Mouse (Mus musculus) liver, embryonic 15.5 days (tissue): Measurements from ENCODE around the gene Htr1d. TPM values are rescaled to one million over a fixed set of nuclear protein-coding genes. Genes with fewer than 3 reads are reported as not detected.

Experiments
- ATAC-seq: fragments of 200-750 bp; cut with Nextera tagmentation; 2 replicates; pipeline ENCODE4 v1.8.0; 2017; ENCODE audit warnings: moderate number of reproducible peaks, mild to moderate bottlenecking, moderate library complexity; ENCODE audit not compliant: insufficient read depth
- H3K27ac ChIP-seq: fragments of 300-500 bp; sonication (generic); replicated peaks from 2 replicates; pipeline ENCODE4 v1.5.1; 2015; ENCODE audit warnings: mild to moderate bottlenecking, inconsistent platforms
- H3K27me3 ChIP-seq: fragments of 300-500 bp; sonication (generic); 2 replicates; pipeline ENCODE4 v1.6.1; 2015; ENCODE audit warnings: mild to moderate bottlenecking, inconsistent platforms
- H3K36me3 ChIP-seq: fragments of 300-500 bp; sonication (generic); replicated peaks from 2 replicates; pipeline ENCODE4 v1.6.1; 2015; ENCODE audit warnings: moderate library complexity, mild to moderate bottlenecking, inconsistent platforms
- H3K4me1 ChIP-seq: fragments of 300-500 bp; sonication (generic); replicated peaks from 2 replicates; pipeline ENCODE4 v1.6.1; 2015; ENCODE audit warnings: inconsistent platforms
- H3K4me2 ChIP-seq: fragments of 300-500 bp; sonication (generic); 2 replicates; pipeline ENCODE4 v1.6.1; 2015; ENCODE audit warnings: moderate library complexity, mild to moderate bottlenecking, inconsistent platforms
- H3K4me3 ChIP-seq: fragments of 300-500 bp; sonication (generic); replicated peaks from 2 replicates; pipeline ENCODE4 v1.5.1; 2015; ENCODE audit warnings: mild to moderate bottlenecking, inconsistent platforms
- H3K9ac ChIP-seq: fragments of 300-500 bp; sonication (generic); 2 replicates; pipeline ENCODE4 v1.6.1; 2015; ENCODE audit warnings: moderate library complexity, mild to moderate bottlenecking, inconsistent platforms
- H3K9me3 ChIP-seq: fragments of 300-500 bp; sonication (generic); replicated peaks from 2 replicates; pipeline ENCODE4 v1.6.1; 2016; ENCODE audit warnings: inconsistent platforms
- WGBS: fragments of 180-500 bp; shearing (Covaris S2); methylation state at CpG from one replicate; pipeline ENCODE4 v1.1.7; 2015; ENCODE audit warnings: mixed read lengths; ENCODE audit not compliant: insufficient replicate concordance; 5-methylcytosine and 5-hydroxymethylcytosine counted together
- polyA plus RNA-seq: library from polyadenylated mRNA; unstranded; fragments of >200 nt; fragmentation: Nextera tagmentation; extraction: Ambion mirVana; gene quantifications from 2 replicates; pipeline ENCODE4 v1.2.1, GENCODE M21; 2015

The Htr1d gene
- polyA plus RNA-seq, 1 experiment from 2014 or later = not detected

- H3K27ac ChIP-seq = no peak overlapping the region
- 58% methylated on average over 3 of the region's 3 CpGs for WGBS
- H3K4me1 ChIP-seq = peaks cover 8% of the 10 kb centered on the region
- no peak for ATAC-seq
- H3K27me3 ChIP-seq = no peaks in the 10 kb centered on the region
- H3K4me2 ChIP-seq = no peak overlapping the region
- H3K36me3 ChIP-seq = no peaks in the 10 kb centered on the region
- no peak overlapping the region for H3K9ac ChIP-seq
- no peaks in the 10 kb centered on the region for H3K9me3 ChIP-seq
- H3K4me3 ChIP-seq = no peak overlapping the region
These were observed 29.0 kb downstream of the Htr1d start for GRCm38 (mm10) chr4:136452286-136452685.

GRCm38 (mm10) chr4:136452792-136453191, 29.5 kb downstream of the Htr1d start:
- H3K36me3 ChIP-seq = no peaks in the 10 kb centered on the region
- H3K27me3 ChIP-seq = no peaks in the 10 kb centered on the region
- H3K4me2 ChIP-seq = no peak overlapping the region
- peaks cover 8% of the 10 kb centered on the region for H3K4me1 ChIP-seq
- H3K9me3 ChIP-seq = no peaks in the 10 kb centered on the region
- no peak overlapping the region for H3K9ac ChIP-seq
- H3K27ac ChIP-seq = no peak overlapping the region
- 48% methylated on average over 5 of the region's 5 CpGs for WGBS
- ATAC-seq = peak; percentile 43; the same call in 1 of the 2 replicates
- H3K4me3 ChIP-seq = no peak overlapping the region

DNA sequence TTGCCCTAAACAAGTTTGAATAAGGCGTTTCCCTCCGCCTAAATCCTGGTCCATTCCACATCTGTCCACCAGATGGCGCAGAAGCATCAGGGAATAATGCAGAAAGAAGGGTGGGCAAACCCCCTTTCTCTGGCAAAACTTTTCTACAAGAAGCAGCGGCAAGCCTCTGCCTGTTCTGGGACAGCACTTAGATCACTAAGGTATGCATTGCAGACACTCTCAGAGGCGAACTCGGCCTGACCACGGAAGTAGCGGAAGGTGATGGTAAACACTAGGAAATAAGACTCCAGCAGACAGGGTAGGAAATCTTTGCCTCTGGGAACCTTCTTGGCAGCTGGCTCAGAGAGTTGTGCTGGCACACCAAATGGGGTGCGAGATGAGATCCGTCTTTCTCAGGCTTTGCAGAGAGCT, 31.5 kb downstream of the Htr1d start:
- Histone ChIP-seq H3K9me3 (no peaks in the 10 kb centered on the region), H3K4me1 (peaks cover 8% of the 10 kb centered on the region), H3K27ac (no peak overlapping the region), H3K4me3 (peak overlapping the region; percentile 18; the same call in 1 of the 2 replicates), H3K27me3 (peaks cover 9% of the 10 kb centered on the region), H3K9ac (no peak overlapping the region), H3K36me3 (no peaks in the 10 kb centered on the region), H3K4me2 (peak overlapping the region; percentile 46)
- no peak for ATAC-seq
- 7% methylated on average over 10 of the region's 10 CpGs for WGBS

GRCm38 (mm10) chr4:136456516-136457218, 33.3 kb downstream of the Htr1d start:
- Histone ChIP-seq H3K4me2 (no peak overlapping the region), H3K4me3 (no peak overlapping the region), H3K4me1 (peaks cover 6% of the 10 kb centered on the region), H3K9ac (no peak overlapping the region), H3K27me3 (peaks cover 25% of the 10 kb centered on the region), H3K9me3 (no peaks in the 10 kb centered on the region), H3K36me3 (no peaks in the 10 kb centered on the region), H3K27ac (no peak overlapping the region)
- WGBS = 68% methylated on average over 6 of the region's 6 CpGs
- no peak for ATAC-seq

DNA sequence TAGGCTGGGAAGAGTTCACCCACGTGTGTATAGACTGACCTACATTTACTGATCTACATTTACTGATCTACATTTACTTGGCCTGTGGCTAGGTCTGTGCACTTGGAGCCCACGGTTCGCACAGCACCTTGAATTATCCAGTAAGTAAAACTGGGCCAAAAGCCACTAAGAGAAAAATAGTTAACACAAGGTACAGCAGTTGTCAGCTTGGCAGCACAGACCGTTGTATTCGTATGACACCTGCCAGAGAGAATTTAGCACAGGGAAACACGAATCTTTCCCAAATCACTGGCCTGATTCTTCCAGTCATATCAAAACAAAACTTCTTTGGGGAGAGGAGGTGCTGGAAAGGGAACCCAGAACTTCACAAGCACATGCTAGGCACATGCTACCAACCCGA, 35.0 kb downstream of the Htr1d start:
- H3K4me1 ChIP-seq = peaks cover 9% of the 10 kb centered on the region; the same call in 1 of the 2 replicates
- H3K4me3 ChIP-seq = no peak overlapping the region
- no peak overlapping the region for H3K27ac ChIP-seq
- H3K9me3 ChIP-seq = no peaks in the 10 kb centered on the region
- no peak overlapping the region for H3K4me2 ChIP-seq
- ATAC-seq = no peak
- WGBS = 63% methylated on average over 7 of the region's 7 CpGs
- H3K9ac ChIP-seq = no peak overlapping the region
- peaks cover 41% of the 10 kb centered on the region for H3K27me3 ChIP-seq
- H3K36me3 ChIP-seq = no peaks in the 10 kb centered on the region

GRCm38 (mm10) chr4:136459210-136459609, 35.9 kb downstream of the Htr1d start:
- ATAC-seq = no peak
- Histone ChIP-seq H3K4me1 (peaks cover 9% of the 10 kb centered on the region; the same call in 1 of the 2 replicates), H3K36me3 (no peaks in the 10 kb centered on the region), H3K9me3 (no peaks in the 10 kb centered on the region), H3K4me2 (no peak overlapping the region), H3K9ac (no peak overlapping the region), H3K27ac (no peak overlapping the region), H3K27me3 (peaks cover 50% of the 10 kb centered on the region), H3K4me3 (no peak overlapping the region)
- 69% methylated on average over 12 of the region's 12 CpGs for WGBS

- no peak overlapping the region for H3K27ac ChIP-seq
- no peak overlapping the region for H3K9ac ChIP-seq
- no peak overlapping the region for H3K4me2 ChIP-seq
- 54% methylated on average over 4 of the region's 4 CpGs for WGBS
- no peak overlapping the region for H3K4me3 ChIP-seq
- H3K27me3 ChIP-seq = peaks cover 67% of the 10 kb centered on the region
- no peaks in the 10 kb centered on the region for H3K9me3 ChIP-seq
- H3K4me1 ChIP-seq = peaks cover 9% of the 10 kb centered on the region; the same call in 1 of the 2 replicates
- ATAC-seq = no peak
- H3K36me3 ChIP-seq = no peaks in the 10 kb centered on the region
These were observed 37.9 kb downstream of the Htr1d start for GRCm38 (mm10) chr4:136461206-136461605.

DNA sequence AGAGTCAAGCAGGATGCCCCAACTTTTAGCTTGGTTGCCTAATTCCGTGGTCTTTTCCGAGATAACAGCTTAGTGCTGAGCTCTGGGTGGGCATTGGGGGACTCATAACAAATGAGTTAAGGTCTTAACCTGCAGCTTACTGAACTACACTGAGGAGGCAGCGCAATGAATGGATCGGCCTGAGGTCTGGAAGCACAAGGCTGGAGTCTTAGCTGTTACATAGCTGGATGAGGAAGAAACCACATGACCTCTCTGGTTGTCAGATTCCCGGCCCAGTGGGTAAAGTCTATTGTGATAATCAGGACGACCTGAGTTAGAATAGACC, 38.4 kb downstream of the Htr1d start:
- H3K4me1 ChIP-seq = peaks cover 9% of the 10 kb centered on the region; the same call in 1 of the 2 replicates
- ATAC-seq = no peak
- 25% methylated on average over 6 of the region's 6 CpGs for WGBS
- H3K4me3 ChIP-seq = peak overlapping the region; percentile 56; the same call in 1 of the 2 replicates
- no peak overlapping the region for H3K9ac ChIP-seq
- H3K27me3 ChIP-seq = peaks cover 68% of the 10 kb centered on the region
- H3K27ac ChIP-seq = no peak overlapping the region
- H3K36me3 ChIP-seq = no peaks in the 10 kb centered on the region
- peak overlapping the region; percentile 78 for H3K4me2 ChIP-seq
- H3K9me3 ChIP-seq = no peaks in the 10 kb centered on the region

DNA sequence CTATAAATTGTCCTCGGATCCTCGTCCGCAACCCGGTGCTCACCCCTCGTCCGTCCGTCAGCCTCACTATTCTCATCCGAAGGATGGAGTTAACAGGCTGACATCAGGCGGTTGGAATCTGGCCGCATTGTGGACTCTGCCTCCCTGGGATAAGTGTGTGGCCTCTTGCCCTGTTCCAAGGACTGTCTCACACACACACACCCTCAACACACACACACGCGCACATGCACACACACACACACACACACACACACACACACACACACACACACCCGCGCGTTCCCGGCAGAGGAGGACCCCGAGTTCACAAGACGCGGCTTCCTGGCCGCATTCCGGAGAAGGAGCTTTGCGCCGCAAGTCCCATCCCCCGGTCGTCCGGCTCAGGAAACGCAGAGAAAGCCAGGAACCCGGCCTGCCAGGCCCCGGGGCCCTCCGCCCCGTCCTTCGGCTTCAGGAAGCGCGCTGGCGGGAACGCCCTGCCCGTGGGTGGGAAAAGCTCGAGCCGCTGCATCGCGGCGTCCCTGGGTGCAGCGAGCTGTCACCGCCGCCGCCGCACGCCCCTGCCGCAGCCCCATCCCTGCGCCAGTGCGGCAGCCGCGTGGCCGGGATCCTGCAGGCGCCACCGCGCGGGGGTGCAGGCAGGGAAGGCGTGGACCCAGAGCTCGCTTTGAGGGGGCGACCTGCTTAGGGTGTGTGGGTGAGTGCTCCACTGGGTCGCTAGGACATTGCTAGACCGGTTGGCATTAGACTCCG, 38.9 kb downstream of the Htr1d start, which contains the start of gene 6030445D17Rik:
TSS of gene 6030445D17Rik (plus strand) at position 165 of the 753 bp plus-strand sequence.
- Histone ChIP-seq H3K27me3 (peaks cover 68% of the 10 kb centered on the region), H3K27ac (0 out of 2 replicates have a peak within 1 kb of the TSS, but pooled peaks have one; percentile 33), H3K9me3 (no peaks in the 10 kb centered on the region), H3K4me3 (peak within 1 kb of the TSS; percentile 56), H3K4me1 (peaks cover 9% of the 10 kb centered on the region; the same call in 1 of the 2 replicates), H3K36me3 (no peaks in the 10 kb centered on the region), H3K4me2 (peak within 1 kb of the TSS; percentile 78), H3K9ac (peak within 1 kb of the TSS; percentile 21; the same call in 1 of the 2 replicates)
- ATAC-seq = peak; percentile 59
- WGBS = 3% methylated on average over 64 of the region's 64 CpGs

- Histone ChIP-seq H3K4me2 (peak overlapping the region; percentile 78), H3K27ac (no peak overlapping the region), H3K9me3 (no peaks in the 10 kb centered on the region), H3K4me1 (peaks cover 9% of the 10 kb centered on the region; the same call in 1 of the 2 replicates), H3K9ac (peak overlapping the region; percentile 21; the same call in 1 of the 2 replicates), H3K4me3 (peak overlapping the region; percentile 56), H3K27me3 (peaks cover 68% of the 10 kb centered on the region), H3K36me3 (no peaks in the 10 kb centered on the region)
- no peak for ATAC-seq
- WGBS = 2% methylated on average over 8 of the region's 8 CpGs
These were observed 39.5 kb downstream of the Htr1d start for GRCm38 (mm10) chr4:136462839-136463178.

- Histone ChIP-seq H3K27me3 (peaks cover 70% of the 10 kb centered on the region), H3K4me3 (no peak overlapping the region), H3K4me1 (peaks cover 11% of the 10 kb centered on the region), H3K36me3 (no peaks in the 10 kb centered on the region), H3K4me2 (no peak overlapping the region), H3K27ac (no peak overlapping the region), H3K9ac (no peak overlapping the region), H3K9me3 (no peaks in the 10 kb centered on the region)
- ATAC-seq = no peak
- 41% methylated on average over 9 of the region's 9 CpGs for WGBS
These were observed 40.1 kb downstream of the Htr1d start for GRCm38 (mm10) chr4:136463436-136463835.
